Mouse (Mus musculus) lung, postnatal 4 days (tissue): ENCODE measurements around the gene Fan1.
A peak's percentile ranks its signal among the peaks of the same experiment; 100 is the strongest.

Experiments used
- DNase-seq, 2 experiments: peaks; one replicate each; pipeline ENCODE4 v3.0.0; 2021

The Fan1 gene

GRCm38 (mm10) chr7:64373830-64374562 lies at the start of gene Fan1:
Gene Fan1 (minus strand): TSS chr7:64374095.
- peak; percentile 90 to 93 for DNase-seq

GRCm38 (mm10) chr7:64403989-64404388 lies 30.1 kb upstream of the Fan1 start:
- DNase-seq: no peak

DNA sequence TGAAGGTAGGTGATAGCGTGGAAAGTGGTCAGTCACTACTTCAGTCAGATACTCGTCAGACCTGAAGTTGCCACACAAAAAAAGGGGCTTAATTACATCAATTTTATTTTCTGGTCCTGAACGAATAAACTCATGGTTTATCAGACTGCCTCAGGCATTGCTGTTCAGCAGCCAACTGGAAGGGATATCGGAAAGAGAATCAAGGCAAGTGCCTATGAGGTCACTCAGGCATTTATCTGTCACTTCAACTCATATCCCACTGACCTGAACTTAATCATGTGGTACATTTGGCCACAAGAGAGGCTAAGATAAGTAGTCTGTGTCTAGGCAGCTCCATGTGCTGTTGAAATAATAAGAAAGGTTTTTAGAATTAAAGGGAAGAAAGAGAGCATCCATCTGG lies 28.6 kb upstream of the Fan1 start:
- no peak for DNase-seq

GRCm38 (mm10) chr7:64400725-64401124 lies 26.8 kb upstream of the Fan1 start:
- no peak for DNase-seq

DNA sequence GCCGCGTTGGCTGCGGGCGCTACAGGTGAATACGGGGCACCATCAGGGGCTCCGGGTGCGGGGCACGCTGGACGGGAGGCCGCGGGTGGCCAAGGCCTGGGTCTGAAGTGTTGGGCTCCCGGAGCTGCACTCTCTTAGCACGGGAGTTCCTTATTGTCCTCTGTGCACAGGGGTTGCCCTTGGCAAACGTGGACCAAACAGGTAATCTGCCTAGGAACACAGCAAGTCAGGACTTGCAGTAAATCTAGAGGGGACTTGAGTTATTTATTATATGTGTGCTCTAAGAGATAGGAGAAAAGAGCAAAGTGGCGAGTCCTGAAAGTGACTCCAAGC lies 18.9 kb upstream of the Fan1 start:
- DNase-seq: no peak

GRCm38 (mm10) chr7:64392122-64392818 lies 18.4 kb upstream of the Fan1 start, which contains the start of the genes Mphosph10 and Mcee:
Gene Mphosph10 (minus strand): TSS chr7:64392268.
Gene Mcee (plus strand): TSS chr7:64392607.
- DNase-seq: peak; percentile 98 to 100

- DNase-seq: no peak
These were observed 17.6 kb upstream of the Fan1 start for GRCm38 (mm10) chr7:64391479-64391878.

DNA sequence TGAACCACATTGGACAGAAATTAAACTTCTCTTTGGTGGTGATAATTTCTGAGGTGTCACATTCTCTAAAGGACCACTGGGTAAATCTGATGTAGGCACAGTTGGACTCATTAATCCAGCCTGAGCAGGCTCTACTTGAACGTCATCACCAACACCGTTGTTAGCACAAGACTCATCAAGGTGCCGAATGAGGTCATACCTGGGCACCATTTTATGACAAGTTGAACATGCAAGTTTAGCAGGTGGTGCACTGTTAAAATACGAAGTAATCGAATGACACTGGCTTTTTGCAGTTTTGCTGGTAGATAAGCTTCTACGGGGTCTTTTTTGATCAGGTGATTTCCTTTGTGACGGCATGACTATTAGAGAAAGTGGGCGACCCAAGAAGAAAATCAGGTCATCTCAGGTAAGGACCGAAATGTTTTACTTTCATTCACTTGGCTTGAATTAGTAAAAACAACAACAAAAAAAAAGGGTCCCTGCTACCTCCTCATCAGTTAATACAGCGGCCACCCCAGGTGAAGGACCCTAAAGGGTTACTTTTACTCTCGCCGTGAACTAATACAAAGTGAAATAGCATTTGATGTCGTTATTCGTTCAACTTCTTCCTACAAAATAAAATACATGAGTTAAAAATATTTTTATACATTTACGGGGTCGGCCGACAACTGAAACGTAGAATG lies 607 bp downstream of the Fan1 start:
- no peak for DNase-seq

GRCm38 (mm10) chr7:64371940-64372878 lies 1.7 kb downstream of the Fan1 start:
- DNase-seq: no peak

GRCm38 (mm10) chr7:64369841-64370240 lies 4.1 kb downstream of the Fan1 start:
- DNase-seq: no peak

GRCm38 (mm10) chr7:64365863-64366262 lies 8.0 kb downstream of the Fan1 start:
- peak in 1 of 2 experiments; percentile 53 for DNase-seq

DNA sequence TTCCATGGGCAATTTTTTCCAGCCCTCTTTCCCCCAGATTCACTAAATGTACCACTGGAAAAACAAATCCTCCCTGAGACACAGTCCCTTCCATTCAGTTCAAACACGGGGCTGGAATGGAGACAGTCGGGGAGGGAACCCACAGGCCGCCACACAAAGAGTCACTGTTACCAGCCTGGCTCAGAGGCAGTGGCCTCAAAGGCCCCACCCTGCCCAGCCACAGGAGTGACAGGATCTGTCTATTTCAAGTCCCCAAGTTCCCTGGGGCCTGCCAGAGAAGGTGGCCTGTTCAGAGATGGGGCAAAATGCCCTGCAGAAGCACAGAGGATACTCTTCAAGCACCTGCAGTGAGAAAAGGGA lies 13.3 kb downstream of the Fan1 start:
- no peak for DNase-seq

DNA sequence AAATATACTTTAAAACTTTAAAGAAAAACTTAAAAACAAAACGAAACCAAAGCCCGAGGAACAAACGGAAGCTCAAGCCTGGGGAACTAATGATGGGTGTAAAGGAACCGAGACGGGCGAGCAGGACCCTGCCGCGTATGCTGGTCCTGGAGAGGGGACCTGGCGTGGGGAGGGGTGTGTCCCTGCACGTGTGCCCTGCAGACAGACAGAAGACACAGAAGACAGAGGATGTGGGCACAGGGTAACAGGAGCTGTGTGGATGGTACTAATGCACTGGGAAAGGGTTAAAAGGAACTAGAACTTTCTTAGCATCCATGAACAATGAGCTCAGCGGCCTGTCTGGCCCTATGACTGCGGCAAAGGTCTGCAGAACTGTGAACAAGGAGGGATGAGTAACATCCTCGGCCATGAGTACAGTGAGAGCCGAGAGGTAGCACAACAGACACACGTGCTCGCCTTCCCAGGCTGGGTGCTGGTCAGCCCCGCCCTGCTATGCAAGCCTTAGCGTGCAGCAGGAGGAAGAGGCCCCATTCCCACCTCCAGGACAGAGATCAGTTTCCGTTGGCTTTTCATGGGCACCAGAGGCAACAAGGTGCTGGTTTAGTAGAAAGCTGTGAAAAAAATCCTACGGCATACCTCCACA lies 13.8 kb downstream of the Fan1 start:
- no peak for DNase-seq

GRCm38 (mm10) chr7:64358666-64359065 lies 15.2 kb downstream of the Fan1 start:
- no peak for DNase-seq

- DNase-seq: peak; percentile 77 to 86
These were observed 16.5 kb downstream of the Fan1 start for GRCm38 (mm10) chr7:64357405-64357804.

- DNase-seq: no peak
These were observed 17.2 kb downstream of the Fan1 start for GRCm38 (mm10) chr7:64356661-64357060.

- no peak for DNase-seq
These were observed 19.7 kb downstream of the Fan1 start for GRCm38 (mm10) chr7:64354206-64354605.

- no peak for DNase-seq
These were observed 22.8 kb downstream of the Fan1 start for GRCm38 (mm10) chr7:64351087-64351486.

DNA sequence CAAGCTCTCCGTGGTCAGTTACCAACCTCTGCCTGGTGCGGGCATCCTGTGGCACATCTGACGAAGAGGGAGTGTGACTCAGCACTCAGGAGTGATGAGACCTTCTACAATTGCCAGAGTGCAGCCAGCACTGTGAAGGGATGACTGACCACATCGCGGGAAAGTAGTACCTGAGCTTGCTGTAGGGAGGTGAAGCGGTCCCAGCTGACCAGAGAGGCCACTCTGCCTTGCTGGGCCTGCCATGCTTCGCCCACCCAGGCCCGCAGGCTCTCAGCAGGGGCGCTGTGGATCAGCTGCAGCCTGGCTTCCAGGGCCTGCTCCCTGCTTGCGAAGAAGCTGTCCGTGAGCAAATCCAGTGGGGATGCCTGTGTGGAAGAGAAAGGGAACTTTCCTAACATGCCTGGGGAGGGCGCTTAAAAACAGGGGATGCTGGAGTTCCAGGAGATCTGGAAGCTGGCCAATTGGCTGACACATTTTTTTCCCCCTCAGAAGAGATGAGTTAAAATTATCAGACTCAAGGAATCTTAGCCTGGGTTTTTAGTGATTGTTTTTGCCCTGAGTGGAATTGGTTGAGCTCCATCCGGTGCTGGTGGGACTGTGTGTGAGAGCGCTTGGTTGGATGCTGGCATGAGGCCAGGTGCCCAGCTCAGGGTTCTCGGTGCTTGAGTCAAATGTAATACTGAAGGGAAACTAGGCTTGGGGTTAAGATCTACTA lies 24.6 kb downstream of the Fan1 start:
- no peak for DNase-seq

- DNase-seq: no peak
These were observed 26.1 kb downstream of the Fan1 start for GRCm38 (mm10) chr7:64347813-64348212.

DNA sequence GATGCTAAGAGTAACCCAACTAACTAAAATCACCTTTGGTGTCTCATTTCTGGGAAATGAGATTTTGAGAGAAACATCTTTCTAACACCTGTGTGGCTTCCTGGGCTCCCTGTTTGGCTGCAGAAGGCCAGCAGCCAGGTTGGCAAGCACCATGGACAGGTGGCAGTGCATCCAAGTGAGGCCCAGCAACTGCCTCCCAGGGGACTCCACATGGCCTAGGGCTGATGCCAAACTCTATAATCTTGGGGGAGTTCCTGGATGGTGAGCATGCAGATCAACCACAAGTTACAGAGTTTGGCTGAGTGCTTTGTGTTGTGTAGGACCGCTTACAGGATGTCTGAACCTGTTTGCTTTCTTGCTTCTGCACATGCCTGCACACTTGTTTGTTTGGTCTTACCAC lies 41.2 kb downstream of the Fan1 start:
- no peak for DNase-seq

DNA sequence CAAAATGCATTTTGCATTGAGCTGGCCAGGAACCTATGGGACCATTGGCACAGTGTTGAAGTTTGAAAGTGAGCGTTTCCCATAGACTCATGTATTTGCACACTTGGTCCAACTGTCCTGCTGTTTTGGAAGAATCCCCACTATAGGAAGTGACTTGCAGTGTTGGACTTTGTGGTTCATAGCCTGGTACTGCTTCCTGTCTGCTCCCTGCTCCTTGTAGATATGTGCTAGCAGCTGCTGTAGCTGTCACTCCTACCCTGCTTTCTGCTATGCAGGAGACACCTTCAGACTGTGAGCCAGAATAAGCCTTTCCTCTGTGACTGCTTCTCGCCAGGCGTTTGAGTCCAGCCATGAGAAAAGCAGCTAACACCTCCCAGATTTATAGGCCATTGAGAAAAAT lies 42.6 kb downstream of the Fan1 start:
- no peak for DNase-seq
